Comparison of ENCODE assay signal across 14 mouse cellular contexts in genomic region chr5:90881682-90882081, GRCm38 (mm10). TPM values are rescaled to one million over a fixed set of nuclear protein-coding genes. Genes with fewer than 3 reads are reported as not detected.
DNase-seq lines count a peak whose midpoint lies in the region; ATAC-seq and TF ChIP-seq lines count a peak whose summit lies in the region.
"Had no signal": no experiment of that assay in that cellular context is flagged by ENCODE, and none has a peak within 500 bp of the region (broad histone marks: within the 10 kb centered on the region; RNA-seq: fewer than 3 reads in every experiment).

No protein-coding gene starts in this region.

- DNase-seq in lung, postnatal 0 days (ENCODE audit: low spot score) = peak; percentile 61
- no peak for DNase-seq in lung, postnatal 4 days
- DNase-seq in MN1 (ENCODE audit: low spot score) = peak; percentile 23
- DNase-seq in fat pad, adult 2 months (ENCODE audit: extremely low read depth, low read depth, low spot score) = peak; percentile 67
- peak; percentile 4 for DNase-seq in naive thymus-derived CD4-positive, alpha-beta T cell, adult 2 months (ENCODE audit: low read depth)
- DNase-seq in thymus, postnatal 0 days (ENCODE audit: low spot score) = no peak
- DNase-seq: cerebellum, postnatal 14 days had no signal

- peak; percentile 62 for ATAC-seq in lung, postnatal 0 days
- ATAC-seq in erythroblast, adult 5-6 weeks (replicated peaks; ENCODE audit: low FRiP score, poor library complexity, severe bottlenecking) = no peak
- ATAC-seq: intestine, embryonic 16.5 days had no signal

- TF ChIP-seq EP300 in lung, postnatal 0 days (IDR thresholded peaks at IDR 0.05) = no peak

- no peak overlapping the region for H3K4me2 ChIP-seq in lung, postnatal 0 days (replicated peaks; ENCODE audit: low read depth, low read length)
- H3K4me2 ChIP-seq: embryonic facial prominence, embryonic 13.5 days had no signal

- no peak overlapping the region for H3K27ac ChIP-seq in lung, postnatal 0 days (ENCODE audit: low read length)
- H3K27ac ChIP-seq: embryonic facial prominence, embryonic 13.5 days had no signal

- H3K4me3 ChIP-seq in lung, postnatal 0 days (ENCODE audit: low read depth, low read length) = no peak overlapping the region
- H3K4me3 ChIP-seq: embryonic facial prominence, embryonic 13.5 days had no signal

- no peaks in the 10 kb centered on the region for H3K36me3 ChIP-seq in lung, postnatal 0 days (ENCODE audit: insufficient read depth, low read length)
- H3K36me3 ChIP-seq: embryonic facial prominence, embryonic 13.5 days; G1E had no signal

- H3K9me3 ChIP-seq in lung, postnatal 0 days (ENCODE audit: low read length) = no peaks in the 10 kb centered on the region
- H3K9me3 ChIP-seq: embryonic facial prominence, embryonic 13.5 days; G1E had no signal

- WGBS in lung, postnatal 0 days = 72% methylated on average over 5 of the region's 5 CpGs

- no peaks in the 10 kb centered on the region for H3K27me3 ChIP-seq in lung, postnatal 0 days (replicated peaks; ENCODE audit: insufficient read depth, low read length)
- H3K27me3 ChIP-seq: embryonic facial prominence, embryonic 13.5 days had no signal

- no peak for TF ChIP-seq CTCF in lung, postnatal 0 days (IDR thresholded peaks at IDR 0.05)

- no peaks in the 10 kb centered on the region; the same call in 1 of the 2 replicates for H3K4me1 ChIP-seq in lung, postnatal 0 days (ENCODE audit: insufficient read depth, low read depth, low read length)

- no peak overlapping the region for H3K9ac ChIP-seq in lung, postnatal 0 days (replicated peaks; ENCODE audit: low read depth)
- H3K9ac ChIP-seq: embryonic facial prominence, embryonic 13.5 days had no signal

RNA-seq across cellular contexts. Expression of gene Cxcl1, which starts 9.4 kb away (rescaled TPM):
- 2.1 and 30.8 TPM in 2 replicates for polyA plus RNA-seq in lung, postnatal 0 days (2015; fragmentation: Nextera tagmentation; extraction: Ambion mirVana)
- not detected in 2 replicates for total RNA-seq in erythroblast, adult 5-6 weeks (2015; ENCODE audit: low replicate concordance)
- not detected in 2 replicates for total RNA-seq in erythroblast, adult 5-6 weeks (2017; ENCODE audit: low replicate concordance)
- polyA plus RNA-seq in thymus, postnatal 0 days (2015; fragmentation: Nextera tagmentation; extraction: Ambion mirVana) = 1.6 and 2.1 TPM in 2 replicates
- total RNA-seq: left cerebral cortex, postnatal 25 days had no signal
- polyA plus RNA-seq: G1E had no signal

RNA-seq across cellular contexts. Expression of gene Cxcl2, which starts 22.0 kb away (rescaled TPM):
- 0.35 and 8.9 TPM in 2 replicates for polyA plus RNA-seq in lung, postnatal 0 days (2015; fragmentation: Nextera tagmentation; extraction: Ambion mirVana)
- 1.0 and 4.8 TPM in 2 replicates for total RNA-seq in erythroblast, adult 5-6 weeks (2015; ENCODE audit: low replicate concordance)
- 1.9 and 3.5 TPM in 2 replicates for total RNA-seq in erythroblast, adult 5-6 weeks (2017; ENCODE audit: low replicate concordance)
- polyA plus RNA-seq in thymus, postnatal 0 days (2015; fragmentation: Nextera tagmentation; extraction: Ambion mirVana) = 0.54 and 0.98 TPM in 2 replicates
- total RNA-seq: heart, postnatal 10 days; layer of hippocampus, adult 18-20 months; left cerebral cortex, postnatal 25 days had no signal
- polyA plus RNA-seq: embryonic facial prominence, embryonic 13.5 days; G1E; intestine, embryonic 16.5 days had no signal

RNA-seq across cellular contexts. Expression of gene Mthfd2l, which starts 49.2 kb away (rescaled TPM):
- polyA plus RNA-seq in lung, postnatal 0 days (2015; fragmentation: Nextera tagmentation; extraction: Ambion mirVana) = 39.2 and 41.0 TPM in 2 replicates
- 0.38 and 1.7 TPM in 2 replicates for total RNA-seq in erythroblast, adult 5-6 weeks (2015; ENCODE audit: low replicate concordance)
- total RNA-seq in erythroblast, adult 5-6 weeks (2017; ENCODE audit: low replicate concordance) = 3.0 TPM in 1 of 2 replicates, not detected in the other
- 27.5 and 27.7 TPM in 2 replicates for polyA plus RNA-seq in thymus, postnatal 0 days (2015; fragmentation: Nextera tagmentation; extraction: Ambion mirVana)

Comparison
In these comparisons a context has a peak if more than half of its experiments do, and no peak if none do; other contexts are left out.
1. DNase-seq: peak in lung, postnatal 0 days (single experiment), MN1 (single experiment), fat pad, adult 2 months (single experiment) and naive thymus-derived CD4-positive, alpha-beta T cell, adult 2 months (single experiment); none in lung, postnatal 4 days (0 of 2) and thymus, postnatal 0 days (single experiment).